Mouse (Mus musculus) brain, embryonic 18.5 days (tissue): ENCODE data around the gene Rrp12.
A peak's percentile ranks its signal among the peaks of the same experiment; 100 is the strongest.
"Not testable (repeated sequence)": the region's sequence is repeated elsewhere in the genome, so short reads cannot be mapped to it uniquely, and the experiment has no call there.

ENCODE experiments used
- DNase-seq: peaks from one replicate; pipeline ENCODE4 v3.0.0-alpha.2; 2012; ENCODE audit warnings: low read depth, low spot score

The Rrp12 gene

DNA sequence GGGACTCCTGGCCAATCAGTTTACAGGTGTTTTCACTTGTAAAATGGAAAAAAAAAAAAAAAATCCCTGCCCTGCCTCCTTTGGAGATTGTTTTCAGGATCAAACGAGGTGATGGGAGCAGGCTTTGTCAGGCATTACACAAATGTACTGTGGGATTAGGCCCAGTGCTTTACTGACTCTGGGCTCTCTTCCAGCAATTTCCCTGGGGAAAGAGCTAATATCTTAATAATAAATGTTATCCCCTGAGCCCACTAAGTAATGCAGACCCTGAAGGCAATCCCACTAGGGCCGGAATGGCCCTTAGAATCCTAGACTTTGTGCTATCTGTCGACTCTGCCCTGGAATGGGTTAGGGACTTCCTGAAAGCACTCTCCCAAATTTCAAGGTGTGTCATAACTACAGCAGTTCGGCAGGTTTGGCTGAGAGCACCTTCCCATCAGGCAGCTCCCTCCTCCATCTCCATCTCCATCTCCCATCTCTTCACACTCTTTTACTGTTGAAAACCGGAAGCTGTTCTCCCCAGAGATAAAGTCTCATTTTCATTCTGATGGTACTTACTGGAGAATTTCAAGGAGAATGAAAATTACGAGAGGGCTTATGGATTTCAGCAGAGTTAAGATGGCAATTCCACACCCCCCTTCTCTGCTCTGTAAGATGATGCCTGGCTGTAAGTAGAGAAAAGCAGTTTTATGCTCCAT is 45.8 kb downstream of the Rrp12 start:
- DNase-seq: no peak

DNA sequence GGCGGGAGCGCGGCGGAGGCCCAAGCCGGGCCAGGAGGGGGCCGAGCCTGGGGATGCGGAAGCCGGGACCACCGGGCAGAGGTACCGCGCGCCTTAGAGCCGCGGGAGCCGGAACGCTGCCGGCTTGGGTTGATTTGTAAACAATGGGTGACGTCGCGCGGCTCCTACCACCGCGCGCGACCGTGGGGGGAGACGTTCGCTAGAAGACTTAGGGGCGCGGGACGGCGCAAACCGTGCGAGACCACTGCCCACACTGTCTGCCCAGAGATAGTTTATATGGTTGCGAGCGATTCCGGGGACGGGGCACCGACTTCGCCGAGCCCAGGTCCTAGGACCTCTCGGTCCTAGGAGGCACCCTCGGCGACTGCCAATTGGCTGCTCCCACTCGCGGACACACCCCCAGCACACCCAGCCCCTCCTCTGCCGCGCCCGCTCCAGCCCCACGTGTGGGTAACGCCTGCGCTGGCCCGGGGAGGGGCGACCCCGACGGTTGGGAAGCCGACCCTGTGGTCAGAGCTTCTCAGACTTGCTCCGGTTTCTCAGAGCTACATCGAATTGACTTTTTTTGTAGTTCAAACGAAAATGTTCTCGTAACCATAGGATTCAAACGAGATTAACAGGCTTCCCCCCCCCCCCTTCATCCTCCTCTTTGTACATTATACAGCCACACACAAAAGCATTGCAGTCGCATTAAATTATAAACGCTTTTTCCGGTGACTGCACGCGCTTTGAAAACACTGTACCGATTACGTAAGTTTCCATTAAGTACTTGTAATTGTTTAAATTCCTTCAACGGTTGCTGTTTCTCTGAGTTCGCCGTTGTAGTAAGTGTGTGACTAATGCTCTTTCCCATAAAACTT is 47.8 kb downstream of the Rrp12 start, which contains the start of gene Frat2:
TSS of gene Frat2 (minus strand) at position 141 of the 860 bp plus-strand sequence.
- DNase-seq: peak; percentile 81

DNA sequence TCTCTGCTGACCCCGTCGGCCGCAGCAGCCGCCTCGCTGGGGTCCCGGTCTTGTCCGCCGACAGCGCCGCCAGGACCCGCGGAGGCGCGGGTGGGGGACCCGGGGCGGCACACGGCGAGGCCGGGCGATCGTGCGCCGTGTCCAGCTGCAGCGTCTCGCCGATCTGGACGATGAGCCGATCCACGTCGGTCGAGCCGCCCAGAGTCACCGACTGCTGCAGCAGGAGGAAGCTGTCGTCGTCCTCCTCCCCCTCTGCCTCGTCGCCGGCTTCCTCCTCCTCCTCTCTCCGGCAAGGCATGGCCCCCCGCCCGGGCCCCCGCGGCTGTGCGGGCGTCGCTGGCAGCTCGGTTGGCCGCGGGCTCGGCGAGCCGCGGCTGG is 48.4 kb downstream of the Rrp12 start:
- DNase-seq: not testable (repeated sequence)

DNA sequence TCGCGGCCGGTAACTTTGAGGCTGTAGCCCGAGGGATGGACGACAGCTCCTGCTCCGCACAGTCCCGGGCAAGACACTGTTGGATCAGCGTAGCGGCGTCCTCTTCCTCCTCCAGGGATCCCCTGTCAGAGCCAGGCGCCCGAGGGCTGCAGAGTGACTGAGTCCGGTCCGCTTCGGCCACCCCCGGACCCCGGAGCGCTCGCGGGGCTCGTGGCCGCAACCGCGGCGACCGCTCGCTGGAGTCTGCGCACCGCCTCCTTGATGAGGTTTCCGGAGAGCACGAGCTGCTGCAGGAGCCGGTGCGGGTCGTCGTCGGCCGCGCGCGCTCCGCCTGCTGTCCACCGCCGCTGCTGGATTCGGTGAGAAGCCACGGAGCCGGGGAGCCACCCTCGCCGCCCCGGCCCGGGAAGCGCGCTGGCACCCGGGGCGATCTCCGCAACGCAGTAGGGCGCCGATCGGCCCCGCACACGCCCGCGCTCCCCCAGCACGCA is 48.8 kb downstream of the Rrp12 start:
- no peak for DNase-seq

DNA sequence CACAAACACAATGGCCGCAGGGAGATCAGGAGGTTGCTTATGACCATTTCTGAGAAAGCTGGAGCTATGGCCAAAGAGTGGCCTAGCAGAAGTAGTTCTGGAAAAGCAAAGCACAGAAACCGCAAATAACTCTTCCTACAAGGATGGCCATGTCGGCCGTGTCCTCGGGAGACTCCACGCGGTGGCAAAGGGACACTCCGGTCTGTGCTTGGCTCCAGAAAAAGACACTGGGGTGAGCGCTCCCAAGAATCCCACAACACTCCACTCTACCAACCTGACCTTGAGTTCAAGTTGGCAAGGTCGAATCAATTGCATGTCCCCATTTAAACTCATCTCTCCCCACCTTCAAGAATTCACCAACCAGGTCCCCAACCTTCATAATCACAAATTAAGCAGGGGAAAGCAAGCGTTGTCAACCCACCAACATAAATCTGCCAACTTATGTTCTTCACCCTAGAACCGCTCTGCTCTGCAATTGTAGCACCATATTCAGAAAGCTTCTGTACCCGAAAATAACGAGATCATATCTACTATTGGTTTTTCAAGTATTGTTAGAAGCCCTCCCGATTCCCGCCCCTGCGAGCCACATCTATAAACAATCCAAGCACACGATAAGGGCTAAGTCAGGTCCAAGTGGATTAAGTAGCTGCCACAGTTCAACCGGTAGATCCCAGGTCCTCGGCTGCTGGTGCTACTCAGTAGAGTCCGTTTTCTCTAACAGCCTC is 49.4 kb downstream of the Rrp12 start:
- DNase-seq: no peak

DNA sequence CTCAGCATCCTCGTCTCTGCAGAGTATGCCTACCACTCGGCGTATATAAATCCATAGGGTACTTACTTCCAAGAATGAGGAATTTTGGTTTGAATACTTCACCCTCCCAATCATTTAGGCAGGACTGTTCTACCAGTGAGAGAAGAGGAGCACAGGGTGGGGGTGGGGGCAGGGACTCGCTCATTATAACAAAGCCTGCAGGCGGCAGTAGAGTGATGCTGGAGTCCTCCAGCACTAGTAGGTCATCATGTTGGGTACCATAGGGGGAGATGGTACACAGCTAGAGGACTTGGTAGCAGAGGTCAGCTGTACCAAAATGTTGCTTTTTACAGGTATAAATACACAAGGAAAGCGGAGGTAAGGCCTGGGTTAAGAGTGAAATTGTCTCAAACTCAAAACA is 51.6 kb downstream of the Rrp12 start:
- no peak for DNase-seq

DNA sequence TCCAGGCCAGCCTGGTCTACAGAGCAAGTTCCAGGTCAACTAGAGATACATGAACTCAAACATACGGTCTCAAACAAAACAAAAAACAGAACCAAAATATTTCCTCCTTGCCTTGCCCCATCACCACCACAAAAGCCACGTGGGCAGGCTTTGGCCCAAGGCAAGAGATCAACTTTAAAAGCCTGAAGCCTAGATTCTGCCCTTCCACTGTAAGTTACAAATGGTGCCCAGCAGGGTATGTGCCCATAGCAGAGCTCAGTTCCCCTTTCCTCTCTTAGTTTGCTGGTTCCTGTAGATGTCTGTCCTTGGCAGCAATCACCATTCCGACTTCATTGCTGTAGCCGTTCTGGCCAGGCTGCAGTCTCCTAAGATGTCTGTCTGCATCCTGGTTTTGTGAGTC is 53.3 kb downstream of the Rrp12 start:
- DNase-seq: no peak

DNA sequence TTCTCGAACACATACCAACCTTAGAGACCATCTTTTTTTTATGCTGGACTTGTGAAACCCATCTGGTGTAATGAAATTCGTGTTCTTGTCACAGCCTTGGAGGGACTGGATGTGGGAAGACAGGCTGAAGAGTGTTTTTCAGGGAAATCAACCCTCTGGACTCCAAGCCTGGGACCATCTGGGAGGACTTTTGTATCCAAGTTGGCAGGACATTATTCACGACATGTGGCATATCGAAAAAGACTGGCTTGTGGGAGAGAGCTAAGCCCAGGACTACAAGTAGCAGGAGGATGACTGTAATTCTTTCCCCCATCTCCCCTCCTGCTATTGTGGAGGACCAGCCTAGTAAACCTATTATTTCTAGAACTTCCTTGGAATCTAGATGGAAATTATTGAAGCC is 53.8 kb downstream of the Rrp12 start:
- DNase-seq: no peak

DNA sequence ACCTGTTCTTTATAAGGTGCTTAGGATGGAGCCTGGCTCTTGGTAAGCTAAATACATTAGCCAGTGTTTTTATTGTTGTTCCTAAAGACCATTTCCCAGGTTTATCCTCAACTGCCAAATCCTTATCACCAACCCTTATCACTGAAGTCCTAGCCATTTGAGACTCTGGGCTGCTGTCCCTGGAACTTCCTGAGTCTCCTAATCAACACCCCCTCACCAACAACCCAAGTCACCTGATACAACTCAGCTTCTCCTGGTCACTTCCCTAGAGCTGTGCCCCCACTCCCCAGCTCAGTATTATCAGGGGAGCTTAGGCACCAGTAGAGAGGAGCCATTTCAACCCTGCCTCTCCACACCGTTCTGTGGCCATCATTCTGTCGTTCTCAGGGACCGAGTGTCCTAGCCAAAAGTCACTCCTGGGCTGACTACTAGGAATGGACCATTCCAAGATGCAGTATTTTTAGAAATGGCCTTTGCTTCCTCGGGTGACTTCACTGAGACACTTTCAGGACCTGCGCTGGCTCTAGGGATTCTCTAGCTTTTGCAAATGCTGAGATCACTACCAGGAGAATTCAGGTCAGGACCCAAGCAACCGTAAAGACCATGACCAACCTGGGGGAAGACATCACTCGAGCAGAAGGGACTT is 54.7 kb downstream of the Rrp12 start:
- DNase-seq: no peak

DNA sequence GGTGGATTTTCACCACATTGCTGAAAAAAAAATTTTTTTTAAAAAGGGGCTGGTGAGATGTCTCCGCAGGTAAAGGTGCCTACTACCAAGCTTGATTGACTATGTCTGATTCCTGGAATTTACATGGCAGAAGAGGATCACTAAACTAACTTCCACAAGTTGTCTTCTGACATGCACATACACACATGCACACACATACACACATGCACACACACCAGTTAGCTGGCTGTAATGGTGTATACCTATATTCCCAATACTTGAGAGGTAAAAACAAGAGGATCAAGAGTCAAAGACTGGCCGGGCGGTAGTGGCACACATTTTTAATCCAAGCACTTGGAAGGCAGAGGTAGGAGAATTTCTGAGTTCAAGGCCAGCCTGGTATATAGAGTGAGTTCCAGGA is 56.3 kb downstream of the Rrp12 start:
- no peak for DNase-seq

DNA sequence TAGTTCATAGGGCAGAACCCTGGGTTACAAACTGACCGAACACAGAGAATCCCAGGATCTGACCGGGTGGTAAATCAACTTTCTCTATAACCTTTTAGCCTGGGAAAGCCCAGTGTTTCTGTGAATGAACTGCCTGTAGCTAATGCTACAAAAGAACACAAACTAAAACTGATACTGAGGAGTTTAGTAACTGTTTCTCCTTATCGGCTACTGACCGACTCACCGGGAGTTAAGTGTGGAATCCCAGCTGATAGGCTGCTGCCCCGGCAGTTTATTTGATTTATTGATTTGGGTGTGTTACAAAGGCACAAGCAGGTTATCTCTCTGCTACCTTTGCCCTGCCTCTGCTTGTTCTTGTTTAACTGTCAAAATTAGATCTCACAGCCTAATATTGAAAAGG is 57.2 kb downstream of the Rrp12 start:
- DNase-seq: no peak

DNA sequence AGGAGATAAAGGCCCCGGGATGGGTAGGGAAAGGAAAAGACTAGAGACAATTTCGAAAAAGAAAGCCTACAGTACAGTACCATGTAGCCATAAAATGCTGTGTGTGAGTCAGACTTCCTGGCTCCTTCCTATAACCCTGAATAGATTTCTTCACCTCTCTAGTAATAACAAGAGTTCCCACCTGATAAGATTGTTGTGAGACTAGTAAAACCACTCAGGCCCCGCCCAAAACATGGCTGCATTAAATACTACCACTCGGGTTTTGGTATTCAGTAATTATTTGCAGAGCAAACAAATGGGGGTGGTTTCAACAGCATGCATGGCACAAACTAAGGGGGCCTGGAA is 58.1 kb downstream of the Rrp12 start:
- DNase-seq: no peak

DNA sequence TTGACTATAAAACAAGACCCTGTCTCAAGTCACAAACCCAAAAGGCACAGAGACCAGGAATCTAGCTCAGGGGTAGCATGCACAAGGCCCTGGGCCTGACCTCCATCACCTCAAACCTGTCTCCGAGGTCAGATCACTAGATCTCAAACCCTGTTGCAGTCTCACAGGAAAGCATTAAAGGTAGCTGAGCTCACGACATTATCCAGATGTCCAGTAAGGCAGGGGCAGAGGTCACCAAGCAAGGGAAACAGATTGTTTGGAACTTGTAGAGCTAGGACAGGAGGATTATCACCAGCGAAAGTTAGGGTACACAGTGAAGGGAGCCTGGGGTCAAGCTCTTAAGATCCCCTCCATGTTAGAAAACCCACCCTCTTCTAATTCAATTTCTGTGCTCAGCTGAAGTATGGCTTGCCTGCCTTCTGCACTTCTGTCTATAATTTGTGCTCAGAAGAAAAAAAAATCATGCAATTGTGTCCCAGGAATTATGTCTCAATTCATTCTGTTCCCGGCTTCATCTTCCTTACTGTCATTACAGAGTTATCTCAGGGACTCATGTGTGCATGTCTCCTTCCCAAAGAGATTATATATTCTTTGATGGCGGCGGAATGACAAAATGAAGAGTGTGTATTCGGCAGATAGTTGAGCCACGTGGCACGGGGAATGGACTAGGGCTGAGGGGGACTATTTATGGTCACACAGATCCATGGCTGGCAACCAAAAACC is 58.6 kb downstream of the Rrp12 start:
- no peak for DNase-seq

DNA sequence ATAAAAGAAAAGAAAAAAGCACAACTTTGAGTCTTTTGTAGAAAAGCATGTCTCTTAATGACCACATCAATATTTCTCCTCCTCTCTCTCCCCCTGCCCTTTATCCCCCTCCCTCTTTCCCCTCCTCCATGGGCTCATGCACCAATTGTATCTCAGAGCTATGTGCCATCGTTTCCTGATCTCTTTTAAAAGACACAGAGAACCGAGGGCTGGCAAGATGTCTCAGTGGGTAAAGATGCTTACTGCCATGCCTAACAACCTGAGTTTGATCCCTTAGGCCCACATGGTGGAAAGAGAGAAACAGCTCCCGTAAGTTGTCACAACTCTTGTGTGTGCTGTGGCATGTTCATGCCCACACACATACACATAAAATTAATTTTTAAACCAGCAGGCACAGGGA is 59.3 kb downstream of the Rrp12 start:
- no peak for DNase-seq

DNA sequence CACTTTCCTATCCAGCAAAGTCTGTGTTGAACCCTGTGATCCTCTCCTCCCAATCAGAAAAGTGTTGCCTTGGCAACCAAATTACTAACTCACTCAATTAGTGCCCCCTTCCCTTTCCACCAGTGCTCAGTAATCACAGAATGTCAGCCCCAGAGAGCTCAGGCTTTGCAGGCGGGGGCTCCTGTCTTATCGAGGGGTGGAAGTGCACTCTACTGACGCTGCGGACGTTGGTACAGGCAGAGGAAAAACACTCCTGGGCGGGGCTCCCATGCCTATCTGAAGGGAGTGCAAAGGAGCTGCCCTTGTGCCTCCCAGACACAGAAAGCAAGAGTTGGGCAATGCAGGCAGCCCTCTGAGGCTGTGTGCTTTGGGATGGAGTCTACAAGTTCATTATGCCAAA is 60.2 kb downstream of the Rrp12 start:
- no peak for DNase-seq

DNA sequence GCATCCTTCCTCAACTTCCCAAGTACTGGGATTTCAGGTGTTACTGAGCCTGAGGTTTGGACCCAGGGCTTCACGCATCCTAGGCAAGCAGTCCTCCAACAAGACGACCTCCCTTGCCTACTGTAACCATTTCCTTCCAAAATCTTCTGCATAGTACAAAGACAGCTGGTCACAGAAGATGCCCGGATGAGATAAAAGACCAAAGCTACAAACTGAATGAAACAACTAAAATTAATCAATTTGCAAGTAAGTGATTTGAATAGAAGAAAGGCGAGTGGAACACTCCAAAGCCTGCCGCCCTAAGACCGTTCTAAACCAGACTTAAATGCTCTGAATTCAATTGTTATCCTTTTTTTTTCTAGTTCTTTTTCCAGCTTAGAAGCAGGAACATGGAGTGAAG is 60.6 kb downstream of the Rrp12 start:
- no peak for DNase-seq

DNA sequence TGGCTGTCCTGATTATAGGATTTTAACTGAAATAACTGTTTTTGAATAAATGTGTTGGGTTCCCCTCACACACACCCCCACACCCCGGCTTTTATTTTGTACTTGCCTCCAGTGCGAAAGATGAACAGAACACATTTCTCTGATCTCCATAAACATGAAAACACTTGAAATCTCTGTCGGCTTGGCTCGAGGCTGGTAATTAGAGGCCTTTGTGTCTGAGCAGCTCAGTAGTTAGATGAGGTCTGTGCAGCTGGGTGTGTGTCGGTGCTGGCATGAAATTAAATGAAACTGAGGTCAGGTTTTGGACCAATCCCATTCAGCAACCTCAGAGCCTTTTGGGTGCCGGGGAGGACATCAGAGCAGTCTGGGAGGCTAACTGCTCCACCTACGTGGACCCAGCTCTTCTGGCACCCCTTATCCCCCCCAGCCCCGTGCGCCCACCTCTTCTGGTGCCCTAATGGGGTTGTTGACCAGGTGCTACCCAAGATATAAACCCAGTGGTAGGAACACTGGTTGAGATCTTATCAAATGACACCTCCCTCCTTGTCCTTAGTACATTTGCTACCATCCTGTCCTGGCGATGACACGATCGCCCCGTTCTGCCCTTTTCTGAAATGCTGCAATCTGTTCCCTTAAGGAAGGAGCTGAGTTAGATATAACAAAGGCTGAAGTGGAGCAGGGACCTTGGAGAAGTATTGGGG is 63.3 kb downstream of the Rrp12 start:
- DNase-seq: no peak

DNA sequence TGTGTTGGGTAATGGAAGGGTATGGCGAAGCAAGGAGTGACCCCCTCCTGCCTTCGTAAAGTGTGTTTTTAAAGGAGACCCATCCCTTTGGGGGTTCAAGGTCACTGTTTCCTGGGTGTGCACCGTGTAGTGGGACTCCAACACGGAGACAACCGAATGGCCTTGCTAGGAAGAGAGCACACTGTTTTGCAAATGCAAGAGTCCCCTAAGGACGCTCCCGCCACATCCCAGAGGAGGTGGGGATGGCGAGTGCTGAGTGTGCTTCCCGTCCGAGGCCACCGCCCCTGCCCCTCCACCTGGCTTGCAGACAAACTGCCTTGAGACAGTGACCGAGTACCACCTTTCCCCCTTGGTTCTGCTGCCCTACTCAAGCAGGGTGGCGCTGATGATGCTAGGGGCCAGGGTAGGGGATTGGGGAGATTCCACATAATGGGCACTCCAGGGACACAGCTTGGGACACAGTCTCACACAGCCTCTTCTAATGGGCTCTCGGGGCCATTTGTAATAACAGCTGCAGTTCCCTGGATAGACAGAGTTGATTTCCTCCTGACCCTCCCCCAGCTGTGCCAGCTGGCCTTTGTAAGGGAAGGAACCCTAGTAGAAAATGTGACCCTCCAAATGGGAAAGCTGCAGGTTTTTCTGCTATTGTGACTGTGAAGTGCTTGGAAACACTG is 64.1 kb downstream of the Rrp12 start:
- DNase-seq: no peak

DNA sequence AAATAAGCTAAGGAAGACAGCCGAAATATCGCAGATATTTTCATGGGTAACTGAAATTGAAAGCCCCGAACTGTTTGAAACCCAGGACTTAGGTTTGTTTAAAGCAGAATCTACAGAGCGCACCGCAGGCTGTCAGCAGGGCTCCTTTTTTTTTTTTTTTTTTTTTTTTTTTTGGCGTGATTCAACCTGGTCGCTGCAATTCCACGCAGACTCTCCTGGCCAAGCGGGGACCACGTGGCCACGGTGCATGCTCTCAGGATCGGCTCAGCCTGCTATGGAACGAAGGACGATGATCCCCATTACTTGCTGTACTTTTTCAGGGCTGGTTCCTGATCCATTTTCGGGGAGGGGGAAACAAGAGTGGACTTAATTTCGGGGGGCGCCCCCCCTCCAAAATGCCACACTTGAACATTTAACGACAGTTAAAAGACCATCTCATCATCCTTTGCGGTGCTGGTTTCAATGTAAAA is 64.8 kb downstream of the Rrp12 start:
- no peak for DNase-seq
